Mouse (Mus musculus): Measurements from ENCODE around the gene Selplg.
"Not testable (repeated sequence)": the region's sequence is repeated elsewhere in the genome, so short reads cannot be mapped to it uniquely, and the experiment has no call there.

The Selplg gene

DNA sequence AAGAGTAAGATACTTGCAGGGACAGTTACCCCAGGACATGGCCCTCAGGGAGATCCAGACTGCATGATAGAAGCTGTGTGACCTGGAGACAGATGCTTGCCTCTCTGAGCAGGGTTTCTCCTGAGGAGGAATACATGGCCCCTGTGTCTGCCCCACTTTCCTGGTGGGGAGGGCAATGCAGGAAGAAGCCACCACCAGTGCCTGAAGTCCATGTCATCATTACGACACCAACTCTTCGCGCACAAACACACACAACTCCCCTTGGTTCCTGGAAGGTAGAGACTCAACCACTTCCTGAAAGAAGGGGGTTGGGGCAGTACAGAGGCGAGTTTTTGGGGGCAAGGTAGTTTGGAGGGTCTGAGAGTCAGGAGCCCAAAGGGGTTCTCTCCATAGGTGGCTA, 8.2 kb downstream of the Selplg start:
- DNase-seq (ENCODE audit: low spot score): no peak

DNA sequence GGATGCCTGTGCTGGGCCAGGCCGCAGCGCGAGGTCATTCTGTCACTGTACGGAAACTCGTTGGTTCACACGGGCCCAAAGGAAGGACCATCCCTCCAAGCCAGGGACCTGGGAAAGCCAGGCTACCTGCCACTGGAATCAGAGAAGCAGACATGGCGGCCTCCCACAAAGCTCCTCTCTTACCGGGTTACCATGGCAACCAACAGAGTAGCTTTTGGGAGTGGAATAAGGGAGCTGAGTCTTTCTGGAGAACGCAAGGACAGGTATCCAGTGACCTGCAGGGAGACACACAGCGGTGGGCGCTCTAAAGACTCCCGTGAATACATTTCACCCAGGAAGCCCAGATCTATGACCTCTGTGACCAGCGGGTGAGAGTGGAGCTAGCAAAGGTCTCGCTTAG, 13.9 kb downstream of the Selplg start:
- no peak for DNase-seq (ENCODE audit: low spot score)

DNA sequence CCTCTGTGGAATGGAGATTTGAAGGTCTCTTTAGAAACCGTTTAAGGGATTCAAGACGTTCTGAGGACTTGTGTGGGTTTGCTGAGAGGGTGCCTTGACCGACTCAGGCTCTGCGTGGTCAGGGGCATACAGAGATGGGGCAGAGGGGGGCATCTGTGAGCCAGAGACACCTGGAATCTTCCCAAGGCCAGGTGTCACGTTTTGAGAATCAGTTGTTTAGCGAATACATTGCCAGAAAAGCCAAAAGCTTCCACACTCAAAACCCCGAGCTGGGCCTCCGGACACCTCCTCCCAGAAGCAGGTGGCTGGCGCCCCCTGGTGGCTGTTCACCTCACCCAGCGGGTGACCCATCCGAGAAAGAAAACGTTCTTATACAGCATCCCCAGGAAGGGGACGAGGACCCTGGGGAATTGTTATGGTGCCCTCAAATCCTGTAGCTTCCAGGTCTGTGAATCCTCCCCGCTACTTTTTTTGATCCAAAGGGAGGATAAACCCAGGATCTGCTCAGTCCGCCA, 16.7 kb downstream of the Selplg start:
- DNase-seq (ENCODE audit: low spot score): peak; percentile 66

DNA sequence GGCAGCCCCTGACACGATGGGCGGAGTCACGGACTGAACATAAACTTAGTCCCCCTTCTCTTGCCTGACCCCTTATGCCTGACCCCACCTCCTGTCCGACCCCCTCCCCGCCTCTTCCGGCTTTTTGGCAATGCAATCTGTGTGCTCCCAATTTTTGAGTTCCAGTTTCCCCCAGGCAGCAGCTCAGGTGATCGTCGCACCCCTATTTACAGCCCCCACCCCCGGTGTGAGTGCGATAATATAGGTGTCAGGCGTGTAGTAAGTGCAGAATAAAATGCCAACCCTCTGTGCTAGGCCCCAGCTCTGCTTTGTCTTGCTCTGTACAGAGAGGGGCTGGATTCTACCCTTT, 17.4 kb downstream of the Selplg start:
- no peak for DNase-seq (ENCODE audit: low spot score)

DNA sequence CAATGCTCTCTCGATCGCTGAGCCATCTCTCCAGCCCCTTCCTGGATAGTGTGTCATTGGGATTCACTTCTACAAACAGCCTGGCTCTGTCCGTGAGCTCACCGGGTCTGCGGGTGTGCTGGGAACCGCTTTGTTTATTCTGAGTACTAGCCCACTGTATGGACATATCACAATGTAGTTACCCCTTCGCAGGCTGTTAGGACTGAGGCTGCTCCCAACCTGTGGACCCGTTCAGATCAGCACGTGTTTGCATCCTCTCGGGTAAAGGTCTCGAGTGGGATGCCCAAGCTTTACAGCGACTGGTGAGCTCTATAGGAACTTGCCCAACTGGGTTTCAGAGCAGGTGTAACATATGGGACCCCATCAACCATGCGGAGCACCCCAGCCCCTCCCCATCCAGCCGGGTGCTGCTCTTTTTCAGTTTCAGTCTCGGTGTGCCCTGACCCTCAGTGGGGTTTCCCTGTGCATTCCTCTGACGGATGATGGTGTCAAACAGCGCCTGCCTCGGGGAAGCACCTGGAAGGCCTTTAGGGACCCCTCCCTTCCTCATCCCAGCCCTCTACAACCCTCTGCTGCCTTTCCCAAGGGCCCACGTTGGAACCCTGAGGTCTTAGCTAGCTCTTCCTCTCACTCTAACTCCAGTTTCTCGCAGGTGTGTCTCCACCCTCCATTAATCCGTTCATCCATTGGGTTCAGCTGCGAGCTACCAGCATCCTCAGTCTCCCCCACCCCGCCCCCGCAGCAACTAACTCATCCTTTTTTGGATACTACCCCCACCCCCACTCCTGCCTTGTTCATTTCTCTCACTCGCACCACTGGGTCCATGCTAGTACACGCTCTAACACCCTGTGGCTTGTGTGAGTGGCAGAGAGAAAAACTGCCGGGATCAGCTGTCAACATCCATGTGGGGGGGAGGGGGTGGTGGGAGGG, 18.1 kb downstream of the Selplg start:
- DNase-seq (ENCODE audit: low spot score): no peak

DNA sequence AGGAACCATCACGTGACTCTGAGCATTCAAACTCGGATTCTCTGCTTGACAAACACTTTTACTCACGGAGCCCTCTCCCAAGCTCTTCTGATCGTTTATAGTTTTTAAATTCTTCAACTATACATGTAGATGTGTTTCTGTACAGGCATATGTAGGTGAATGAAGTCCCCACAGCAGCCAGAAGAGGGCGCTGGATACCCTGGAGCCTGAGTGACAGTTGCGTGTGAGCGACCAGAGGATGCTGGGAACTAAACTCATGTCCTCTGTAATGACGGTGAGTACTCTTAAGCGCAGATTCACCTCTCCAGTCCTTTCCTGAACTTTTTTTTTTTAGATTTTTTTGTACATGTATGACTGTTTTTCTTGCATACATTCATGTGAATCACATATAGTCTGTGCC, 18.8 kb downstream of the Selplg start:
- no peak for DNase-seq (ENCODE audit: low spot score)

DNA sequence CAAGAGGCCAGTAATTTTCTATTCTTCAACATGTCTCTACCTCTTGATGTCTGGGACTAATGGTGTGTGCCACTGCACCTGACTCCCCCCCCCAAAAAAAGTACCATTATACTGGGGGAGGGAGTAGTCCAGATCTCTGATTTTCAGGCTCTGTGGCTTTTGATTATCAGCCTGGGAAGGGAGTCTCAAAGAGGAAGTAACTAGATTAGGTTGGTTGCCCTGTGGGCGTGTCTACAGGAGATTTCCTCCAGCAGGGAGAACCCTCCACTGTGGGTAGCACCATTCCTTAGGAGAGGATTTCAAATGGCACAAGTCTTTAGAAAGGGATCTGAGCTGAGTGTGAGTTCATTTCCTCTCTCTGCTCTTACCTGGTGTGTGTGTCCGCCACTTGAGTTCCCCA, 19.8 kb downstream of the Selplg start:
- no peak for DNase-seq (ENCODE audit: low spot score)

DNA sequence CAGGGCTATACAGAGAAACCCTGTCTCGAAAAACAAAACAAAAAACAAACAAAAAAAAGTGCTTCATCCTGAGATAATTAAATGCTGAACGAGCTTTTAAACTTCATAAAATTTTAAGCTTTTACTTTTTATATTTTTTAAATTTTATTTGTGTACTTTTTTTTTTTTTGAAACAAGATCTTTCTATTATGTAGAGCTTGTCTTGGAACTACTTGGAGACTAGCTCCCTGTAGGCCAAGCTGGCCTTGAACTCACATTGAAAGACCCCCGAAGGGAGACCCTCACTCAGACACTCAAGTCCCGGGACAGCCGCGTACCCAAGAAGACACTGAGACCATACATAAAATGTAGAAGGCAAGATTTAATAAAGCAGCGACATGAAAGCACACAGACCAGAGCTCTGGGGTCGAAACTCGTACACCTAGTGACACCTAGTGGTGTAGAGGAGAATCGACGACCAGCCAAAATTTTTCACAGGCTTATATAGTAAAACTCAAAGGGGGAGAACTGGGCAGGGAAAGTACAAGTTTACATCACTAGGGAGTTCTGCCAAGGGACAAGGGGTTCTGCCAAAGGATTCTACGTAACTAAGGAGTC, 20.5 kb downstream of the Selplg start:
- DNase-seq (ENCODE audit: low spot score): not testable (repeated sequence)

DNA sequence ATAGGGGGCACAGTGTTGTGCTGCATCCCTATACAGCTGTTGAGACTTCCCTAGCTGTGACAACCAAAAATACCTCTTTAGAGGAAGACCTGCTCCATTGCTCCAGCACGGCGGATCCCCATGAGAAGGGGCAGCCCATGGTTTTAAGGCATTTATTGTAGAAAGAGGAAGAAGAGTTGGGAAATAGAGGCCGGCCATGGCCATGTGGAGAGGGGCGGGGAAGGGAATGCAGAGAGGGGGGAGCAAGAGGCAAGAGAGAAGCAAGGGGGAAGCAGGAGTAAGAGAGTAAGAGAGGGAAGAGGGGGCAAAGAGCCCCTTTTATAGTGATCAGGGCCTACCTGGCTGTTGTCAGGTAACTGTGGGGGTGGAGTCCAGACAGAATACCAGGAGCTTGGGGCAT, 22.3 kb downstream of the Selplg start:
- DNase-seq (ENCODE audit: low spot score): no peak

DNA sequence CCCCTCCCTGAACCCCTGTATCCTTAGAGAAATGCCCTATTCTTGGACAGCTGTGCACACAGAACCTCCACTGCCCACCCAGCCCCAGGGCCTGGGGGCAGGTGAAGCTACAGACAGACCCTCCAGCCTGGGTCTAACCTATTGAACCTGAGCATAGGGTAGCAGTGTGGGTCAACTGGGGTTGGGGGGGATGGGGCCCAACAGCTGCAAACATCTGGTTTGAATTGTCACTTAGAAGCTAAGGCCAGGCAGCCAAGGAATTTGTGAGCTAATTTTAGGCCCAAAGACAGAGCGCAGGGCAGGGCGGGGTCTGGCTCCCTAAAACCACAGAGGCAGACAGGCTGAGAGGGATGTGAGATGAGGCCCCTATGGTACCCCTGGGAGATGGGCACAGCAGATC, 24.3 kb downstream of the Selplg start:
- no peak for DNase-seq (ENCODE audit: low spot score)

DNA sequence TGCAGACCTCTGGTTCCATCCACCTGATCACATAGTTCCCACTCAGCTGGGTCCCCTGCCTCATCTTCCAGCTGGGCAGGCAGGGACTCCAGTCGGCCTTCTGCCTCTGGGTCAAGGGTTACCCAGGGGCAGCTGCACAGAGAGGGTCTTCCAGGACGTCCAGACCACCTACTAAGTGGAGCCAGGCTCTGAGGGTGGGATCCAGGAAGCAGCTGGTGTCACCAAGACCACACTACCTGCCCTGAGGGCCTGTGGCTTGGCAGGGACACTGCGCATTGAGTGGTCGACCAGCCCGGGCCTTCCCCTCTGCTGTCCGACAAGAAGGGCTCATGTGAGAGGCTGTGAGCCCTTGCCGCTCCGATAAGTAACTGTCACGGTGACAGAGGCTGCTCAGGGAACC, 24.7 kb downstream of the Selplg start:
- no peak for DNase-seq (ENCODE audit: low spot score)

DNA sequence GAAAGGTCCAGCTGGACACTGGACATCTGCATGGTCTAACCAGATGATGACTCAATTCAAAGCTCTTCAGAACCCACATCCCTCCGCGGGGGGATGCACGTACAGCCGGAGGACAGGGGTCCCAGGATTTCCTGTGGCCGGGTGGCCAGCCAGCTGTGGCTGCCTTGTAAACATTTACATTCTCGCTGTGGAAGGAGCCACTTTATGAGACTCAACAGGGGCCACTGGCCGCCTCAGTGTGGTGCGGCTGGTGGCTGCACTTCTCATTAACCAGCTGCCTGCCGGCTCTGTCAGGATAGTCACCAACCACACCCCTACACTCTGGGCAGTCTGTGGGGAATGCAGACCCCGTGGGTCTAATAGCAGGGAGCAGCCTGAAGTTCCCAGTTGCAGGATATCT, 26.0 kb downstream of the Selplg start:
- DNase-seq (ENCODE audit: low spot score): no peak

DNA sequence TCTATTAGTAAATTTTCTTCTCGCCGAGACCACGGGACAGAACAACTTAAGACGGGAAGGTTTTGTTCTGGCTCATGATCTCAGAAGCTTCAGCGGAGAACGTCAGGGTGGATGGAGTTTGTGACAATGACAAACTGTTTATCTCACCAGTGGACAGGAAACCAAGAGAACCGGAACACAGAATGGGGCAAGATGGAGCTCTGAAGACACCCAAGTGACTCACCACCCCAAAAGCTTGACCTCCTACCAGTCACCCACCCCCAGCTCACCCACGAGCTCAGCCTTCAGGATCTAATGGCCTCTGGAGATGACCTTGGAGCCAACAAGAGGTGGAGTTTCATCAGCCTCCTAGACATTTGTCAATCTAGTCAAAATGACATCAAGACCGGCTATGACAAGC, 27.1 kb downstream of the Selplg start:
- no peak for DNase-seq (ENCODE audit: low spot score)

DNA sequence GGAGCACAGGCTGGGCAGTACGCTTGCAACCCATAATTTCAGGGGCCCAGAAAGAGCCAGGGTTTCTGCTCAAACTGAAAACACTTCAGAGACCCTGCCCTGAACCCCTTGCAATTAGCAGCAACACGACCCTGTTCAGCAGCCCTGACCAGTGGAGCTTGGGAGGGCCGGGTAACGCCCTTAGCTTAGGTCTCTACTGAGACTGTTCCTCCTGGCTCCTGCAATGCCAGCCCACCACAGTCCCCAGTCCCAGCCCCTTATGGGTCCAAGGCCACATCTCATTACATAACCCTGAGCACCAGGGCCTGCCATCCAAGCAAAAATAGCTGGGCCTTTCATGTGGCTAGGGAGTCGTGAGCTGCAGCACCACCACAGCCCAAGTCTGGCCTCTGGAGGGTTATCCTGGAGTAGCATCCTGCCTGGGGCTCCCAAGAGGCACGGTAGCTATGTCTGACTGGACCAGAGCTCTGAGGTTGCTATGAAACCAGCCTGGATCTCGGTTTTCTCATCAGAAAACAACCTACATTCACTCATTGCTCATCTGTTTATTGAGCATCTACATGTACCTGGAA, 28.0 kb downstream of the Selplg start:
- no peak for DNase-seq (ENCODE audit: low spot score)

DNA sequence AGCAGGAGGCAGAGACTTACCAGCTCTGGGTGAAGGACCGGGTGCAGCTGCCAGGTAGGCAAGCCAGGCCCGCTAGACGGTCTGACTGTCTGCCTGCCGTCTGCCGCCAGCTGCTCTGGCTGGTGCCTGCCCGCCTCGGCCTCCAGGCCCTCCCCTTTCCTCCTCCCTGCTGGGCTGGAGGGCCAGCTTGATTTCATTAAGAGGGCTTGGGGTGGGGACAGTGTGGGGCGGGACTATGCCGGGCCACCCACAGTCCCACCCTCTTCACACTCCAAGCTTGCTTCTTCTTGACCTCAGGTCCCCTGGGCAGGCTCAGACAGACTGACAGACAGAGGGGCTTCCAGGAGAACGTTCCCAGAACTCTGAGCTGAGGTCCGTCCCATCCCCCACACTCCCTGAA, 32.2 kb downstream of the Selplg start, which contains the start of gene Tmem119:
Tmem119 (minus strand) TSS at position 237 of the 400 bp plus-strand sequence.
- DNase-seq (ENCODE audit: low spot score): peak; percentile 39

DNA sequence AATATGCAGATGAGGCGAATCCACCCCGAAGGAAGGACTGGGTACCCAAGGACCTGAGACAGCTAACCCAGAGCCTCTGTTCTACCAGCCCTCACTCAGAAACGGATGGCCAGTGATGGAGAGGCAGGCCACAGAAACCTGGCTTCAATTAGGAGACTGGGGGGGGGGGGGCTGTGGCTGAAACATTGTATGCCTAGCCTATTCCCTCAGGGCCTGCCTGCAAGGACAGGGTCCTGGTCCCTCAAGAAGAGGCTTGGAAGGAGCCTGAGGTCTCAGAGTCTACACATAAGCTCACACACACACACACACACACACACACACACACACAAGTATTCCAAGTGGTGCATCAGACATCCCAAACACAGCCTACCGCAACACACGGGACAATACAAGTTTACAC, 32.8 kb downstream of the Selplg start:
- no peak for DNase-seq (ENCODE audit: low spot score)

DNA sequence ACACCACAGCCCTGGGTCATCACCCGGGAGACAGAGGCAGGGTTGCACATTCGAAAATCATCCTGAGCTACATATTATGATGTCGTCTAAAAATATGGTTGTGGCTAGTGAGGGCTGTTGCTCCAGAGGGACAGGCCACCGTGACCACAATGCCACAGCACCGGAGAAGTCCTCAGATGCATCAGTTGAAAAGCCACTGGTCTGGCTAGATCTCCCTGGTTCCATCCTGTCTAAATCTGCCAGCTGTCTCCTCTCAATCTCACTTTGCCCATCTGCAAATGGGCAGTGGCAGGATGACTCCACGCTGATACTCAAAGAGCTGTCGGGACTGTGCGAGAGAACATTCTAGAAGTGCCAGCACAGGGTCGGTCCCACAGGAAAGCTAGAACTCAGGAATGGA, 33.9 kb downstream of the Selplg start:
- no peak for DNase-seq (ENCODE audit: low spot score)

DNA sequence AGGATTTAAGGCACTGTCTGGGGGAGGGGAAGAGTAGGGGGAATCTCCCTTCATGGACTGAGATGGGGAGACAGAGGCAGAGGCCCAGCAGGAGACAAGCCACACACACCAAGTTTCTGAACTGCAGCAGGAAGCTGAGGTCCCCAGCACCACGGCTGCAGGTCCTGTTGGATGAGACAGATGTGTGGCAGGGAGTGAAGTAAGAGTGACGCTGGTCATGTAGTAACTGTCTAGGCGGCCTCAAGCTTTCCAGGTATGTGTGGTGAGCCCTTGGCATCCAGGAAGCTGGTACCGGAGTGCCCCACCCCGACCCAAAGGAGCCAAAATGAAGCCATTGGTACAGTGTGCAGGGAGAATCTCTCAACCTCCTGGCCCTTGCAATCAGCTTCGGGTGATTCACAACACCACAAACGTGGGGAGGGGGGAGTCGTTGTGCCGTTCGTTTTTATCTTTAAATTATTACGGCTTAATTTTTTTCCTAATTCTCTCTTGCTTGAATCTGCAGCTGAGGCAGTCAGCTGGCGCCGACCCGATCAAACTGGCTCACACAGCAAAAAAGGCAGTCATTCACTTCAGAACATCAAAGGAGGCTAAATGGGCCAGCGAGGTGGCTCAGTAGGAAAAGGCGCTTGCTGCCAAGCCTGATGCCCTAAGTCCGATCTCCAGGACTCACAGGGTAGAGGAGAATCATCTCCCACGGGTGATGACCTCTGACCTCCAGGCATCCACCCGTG, 35.1 kb downstream of the Selplg start:
- no peak for DNase-seq (ENCODE audit: low spot score)

DNA sequence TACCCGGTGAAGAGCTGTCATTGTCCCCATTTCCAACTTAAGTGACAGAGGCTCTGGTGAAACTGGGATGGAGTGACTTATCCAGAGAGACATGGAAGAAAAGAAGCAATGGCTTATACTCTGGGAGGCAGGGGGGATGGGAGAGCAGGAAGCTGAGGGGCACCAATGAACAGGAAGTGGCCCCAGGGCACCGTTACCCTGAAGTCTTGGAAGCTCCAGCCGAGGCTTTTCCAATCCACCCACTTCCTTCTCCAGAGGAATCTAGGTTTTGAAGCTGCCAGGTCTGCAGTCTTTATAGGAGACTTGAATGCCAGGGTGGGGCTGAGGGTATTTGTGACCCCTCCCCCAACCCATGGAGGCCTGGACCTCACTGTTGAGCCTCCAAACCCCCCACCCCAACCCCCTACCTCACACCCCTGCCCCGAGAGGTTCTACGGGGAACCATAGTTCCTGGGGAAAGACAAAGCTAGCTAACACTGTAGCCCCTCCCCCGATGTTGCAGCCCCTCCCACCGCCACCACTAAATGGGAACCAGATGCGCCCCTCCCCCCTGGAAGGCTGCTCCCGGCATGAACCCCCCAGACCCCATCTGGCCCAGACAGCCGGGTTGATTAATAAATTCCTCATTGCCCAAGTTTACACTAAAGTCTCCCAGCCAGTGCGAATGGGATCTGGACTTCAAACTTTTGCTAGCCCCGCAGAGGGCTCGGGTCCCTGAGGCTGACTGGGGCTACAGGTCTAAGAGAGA, 35.9 kb downstream of the Selplg start:
- no peak for DNase-seq (ENCODE audit: low spot score)

DNA sequence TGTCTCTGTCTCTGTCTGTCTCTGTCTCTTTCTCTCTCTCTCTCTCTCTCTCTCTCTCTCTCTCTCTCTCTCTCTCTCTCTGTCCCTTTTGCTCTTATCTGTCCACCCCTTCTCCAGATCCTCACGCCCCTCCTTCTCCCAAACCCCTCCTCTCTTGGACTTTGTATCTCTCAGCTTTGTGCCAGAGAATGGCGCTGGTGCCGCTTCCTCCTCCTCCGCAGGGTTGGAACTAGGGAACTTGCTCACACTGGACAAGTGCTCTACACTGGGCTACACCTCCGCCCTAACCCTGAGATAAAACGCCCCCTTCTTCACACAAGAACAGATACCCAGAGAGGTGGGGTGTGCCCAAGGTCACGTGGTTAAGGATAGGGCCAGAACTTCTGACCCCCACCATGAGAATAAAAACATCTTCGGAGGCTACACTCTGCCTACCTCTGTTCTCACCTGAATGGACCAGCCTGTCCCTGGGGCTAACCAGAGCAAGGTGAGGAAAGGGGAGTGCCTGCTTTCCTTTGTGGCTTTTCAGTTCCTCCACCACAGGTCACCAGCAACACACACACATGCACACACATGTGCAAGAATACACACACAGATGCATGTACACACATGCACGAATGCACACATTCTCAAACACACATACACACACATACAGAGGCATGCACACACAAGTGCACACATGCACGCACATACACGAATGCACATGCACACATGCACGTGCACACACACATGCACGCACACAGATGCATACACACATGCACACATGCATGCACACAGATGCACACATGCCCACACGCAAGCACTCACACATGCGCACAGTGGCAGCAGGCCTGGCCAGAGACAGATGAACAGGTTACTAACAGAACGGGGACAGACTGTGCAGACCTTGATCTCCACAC, 41.0 kb downstream of the Selplg start:
- no peak for DNase-seq (ENCODE audit: low spot score)

Data from ovary, postnatal 14 days (tissue).